Mouse (Mus musculus) CD4-positive, CD25-positive, alpha-beta regulatory T cell, adult 9 weeks (primary cell): ENCODE measurements around the gene Itga4. TPM values are rescaled to one million over a fixed set of nuclear protein-coding genes. Genes with fewer than 3 reads are reported as not detected.

ENCODE experiments used
- polyA plus RNA-seq: library from polyadenylated mRNA; unstranded; fragments of 100-300 nt; shearing (Covaris generic); gene quantifications from one replicate; pipeline ENCODE4 v1.2.1, GENCODE M21; 2017

Gene Itga4
- polyA plus RNA-seq = 261 TPM

GRCm38 (mm10) chr2:79255192-79256000, at the start of gene Itga4:
Itga4 (plus strand) TSS chr2:79255426.

Other genes with a start within 250 kb of the Itga4 start
- not detected for gene Neurod1, start 201.3 kb downstream of the Itga4 start, polyA plus RNA-seq
- 12.9 TPM for gene Cerkl, start 201.4 kb downstream of the Itga4 start, polyA plus RNA-seq